Mouse (Mus musculus): ENCODE measurements around the gene Ess2. TPM values are rescaled to one million over a fixed set of nuclear protein-coding genes. Genes with fewer than 3 reads are reported as not detected.
A peak's percentile ranks its signal among the peaks of the same experiment; 100 is the strongest.
"Not testable (repeated sequence)": the region's sequence is repeated elsewhere in the genome, so short reads cannot be mapped to it uniquely, and the experiment has no call there.

The Ess2 gene
- total RNA-seq (2021) = 10 to 100 TPM; 16.2 to 20.2 TPM
- long read RNA-seq, experiment 1, transcript Ess2-201 (10 exons, 2,821 nt) = major isoform, 26 of 31 reads
- long read RNA-seq, experiment 1, partial matches to known transcripts = 1 of 31 reads
- long read RNA-seq, experiment 1, other reads (novel, unspliced or antisense) = 3 of 31 reads
- long read RNA-seq, experiment 2, transcript Ess2-205 (10 exons, 2,785 nt) = minor isoform, 6 of 34 reads
- long read RNA-seq, experiment 2, transcript Ess2-201 (10 exons, 2,821 nt) = major isoform, 18 of 34 reads
- long read RNA-seq, experiment 2, partial matches to known transcripts = 2 of 34 reads
- long read RNA-seq, experiment 2, other reads (novel, unspliced or antisense) = 8 of 34 reads

DNA sequence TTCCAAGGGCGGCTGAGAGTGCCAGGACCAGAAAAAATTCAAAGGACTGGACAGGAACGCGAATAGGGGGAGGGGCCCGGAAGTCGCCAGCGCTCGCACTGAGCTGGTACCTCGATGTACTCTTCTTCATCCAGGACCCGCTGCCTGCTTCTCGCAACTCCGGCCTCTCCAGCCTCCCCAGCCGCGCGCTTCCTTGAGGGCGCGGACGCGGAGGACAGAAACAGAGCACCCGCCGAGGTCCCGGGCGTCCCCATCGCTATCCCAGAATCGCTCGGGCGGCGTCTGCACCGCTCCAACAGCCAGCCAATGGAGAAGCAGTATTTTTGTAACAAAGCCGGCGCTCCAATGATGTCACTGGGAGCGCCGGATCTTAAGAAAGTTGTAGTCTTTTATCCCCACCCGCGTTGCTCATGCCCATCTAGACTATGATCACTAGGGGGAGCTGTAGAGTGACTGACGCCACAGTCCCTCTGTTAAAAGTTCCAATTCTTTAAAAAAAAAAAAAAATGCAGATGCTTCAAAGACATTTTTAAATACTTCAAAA is at the start of gene Ess2:
Gene Ess2 (minus strand): TSS at position 297 of the 544 bp plus-strand sequence.
- DNase-seq (ENCODE audit: low spot score in 2 of 2) = peak; percentile 62 to 86

DNA sequence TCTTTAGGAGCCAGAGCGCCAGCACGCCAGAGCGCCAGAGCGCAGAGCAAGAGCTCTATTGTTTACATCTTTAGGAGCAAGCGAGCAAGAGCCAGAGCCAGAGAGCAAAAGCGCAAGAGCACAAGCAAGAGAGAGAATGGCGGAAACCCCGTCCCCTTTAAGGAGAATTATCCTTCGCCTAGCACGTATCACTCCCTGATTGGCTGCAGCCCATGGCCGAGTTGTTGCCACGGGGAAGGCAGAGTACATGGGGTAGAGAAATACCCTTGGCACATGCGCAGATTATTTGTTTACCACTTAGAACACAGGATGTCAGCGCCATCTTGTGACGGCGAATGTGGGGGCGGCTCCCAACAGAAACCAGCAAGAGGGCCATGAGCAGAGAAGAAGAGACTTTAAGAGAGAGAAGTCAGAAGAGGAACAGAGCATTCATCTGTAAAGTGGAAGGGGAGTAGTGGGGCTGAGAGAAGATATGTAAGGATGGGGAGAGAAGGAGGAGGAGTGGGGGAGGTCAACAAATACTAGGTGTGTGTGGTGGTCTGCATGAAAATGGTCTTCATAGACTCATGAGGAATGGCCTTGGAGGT is 45.0 kb upstream of the Ess2 start:
- not testable (repeated sequence) for DNase-seq (ENCODE audit: low spot score in 2 of 2)

DNA sequence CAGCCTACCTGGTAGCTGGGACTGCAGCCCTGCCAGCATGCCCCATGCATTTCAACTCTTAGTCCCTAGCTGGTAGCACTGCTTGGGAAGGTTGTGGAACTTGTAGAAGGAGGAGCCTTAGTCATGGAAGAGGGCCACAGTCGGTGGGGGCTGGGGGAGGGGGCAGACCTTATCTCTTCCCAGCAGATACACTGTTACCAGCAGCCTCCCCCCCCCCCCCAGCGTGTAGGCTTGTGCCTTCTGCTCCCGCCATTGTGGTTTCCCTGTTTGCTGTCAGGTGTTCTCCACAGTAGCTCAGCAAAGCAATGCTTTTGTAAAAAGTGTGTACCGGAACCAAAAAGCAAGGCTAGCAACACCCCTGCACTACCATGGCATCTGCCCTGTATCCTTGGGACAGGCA is 40.5 kb upstream of the Ess2 start:
- DNase-seq (ENCODE audit: low spot score in 2 of 2) = no peak

DNA sequence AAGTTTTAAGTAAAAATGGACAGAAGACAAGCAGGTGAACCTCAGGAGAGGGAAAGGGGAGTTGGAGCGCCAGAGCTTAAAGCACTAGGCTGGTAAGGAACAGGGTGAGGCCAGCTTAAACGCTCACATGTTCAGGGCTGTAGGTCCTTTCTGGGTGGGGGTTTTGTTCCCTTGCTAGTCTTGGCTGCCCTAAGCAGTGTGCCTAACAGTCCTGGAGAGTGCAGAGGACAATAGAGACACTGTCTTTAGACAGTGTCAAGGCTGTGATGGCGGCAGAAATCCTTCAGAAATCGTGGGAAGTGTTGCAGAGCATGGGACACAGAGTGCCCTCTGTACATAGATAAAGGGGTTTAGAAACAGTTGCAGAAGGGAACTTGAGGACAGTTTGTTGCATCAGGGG is 38.9 kb upstream of the Ess2 start:
- DNase-seq (ENCODE audit: low spot score in 2 of 2) = no peak

DNA sequence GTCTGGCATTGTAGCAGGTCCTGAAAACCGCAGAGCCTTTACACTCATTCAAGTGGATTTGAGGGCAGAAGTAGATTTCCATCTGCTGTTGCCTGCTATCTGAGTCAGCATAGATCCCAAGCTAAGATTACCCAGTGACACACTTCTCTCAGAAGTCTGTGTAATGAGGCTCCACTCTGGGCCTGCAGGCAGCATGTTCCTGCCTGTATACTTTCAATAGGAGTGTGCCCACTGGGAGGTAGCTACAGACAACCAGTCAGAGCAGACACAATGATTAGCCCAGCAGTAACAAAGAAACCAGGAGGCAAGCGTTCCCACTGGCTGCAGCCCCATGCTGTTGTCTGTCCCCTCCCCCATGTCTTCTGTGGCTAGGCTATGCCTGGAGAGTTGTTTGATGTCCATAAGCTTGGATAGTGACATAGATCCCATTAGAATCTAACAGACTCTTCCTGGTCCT is 38.3 kb upstream of the Ess2 start:
- no peak for DNase-seq (ENCODE audit: low spot score in 2 of 2)

DNA sequence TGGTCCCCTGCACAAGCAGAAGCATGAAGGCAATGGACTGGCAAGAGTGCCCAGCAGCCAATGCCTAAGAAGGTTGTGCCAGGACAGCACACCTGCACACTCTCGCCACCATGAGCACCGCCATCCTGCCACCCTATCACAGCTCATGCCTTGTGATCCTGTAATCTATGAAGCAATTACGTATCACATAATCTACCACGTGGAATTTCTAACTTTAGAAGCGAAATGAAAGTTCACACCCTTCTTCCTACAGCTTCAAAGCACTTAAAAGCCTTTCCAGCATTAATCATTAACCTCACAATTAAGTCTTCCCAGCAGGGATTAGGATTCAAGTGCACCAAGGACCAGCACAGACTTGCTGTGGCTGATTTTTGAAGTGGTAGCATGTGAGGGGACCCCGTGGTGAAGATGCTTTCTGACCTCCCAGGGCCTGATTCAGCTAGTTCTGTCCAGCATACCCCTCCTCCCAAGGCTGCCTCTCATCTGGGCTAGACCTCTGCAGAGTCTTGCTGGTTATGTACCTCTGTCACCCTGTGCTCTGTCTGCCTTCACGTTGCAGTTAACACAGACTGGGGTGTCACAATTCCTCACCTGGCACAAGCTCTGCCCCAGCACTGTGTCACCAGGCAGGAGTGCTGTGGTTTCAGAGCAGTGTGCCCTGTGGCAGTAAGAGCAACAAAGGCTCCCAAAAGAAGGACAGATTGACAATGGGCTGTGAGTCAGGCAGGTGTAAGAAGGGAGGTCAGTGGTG is 34.1 kb upstream of the Ess2 start:
- DNase-seq (ENCODE audit: low spot score in 2 of 2) = no peak

DNA sequence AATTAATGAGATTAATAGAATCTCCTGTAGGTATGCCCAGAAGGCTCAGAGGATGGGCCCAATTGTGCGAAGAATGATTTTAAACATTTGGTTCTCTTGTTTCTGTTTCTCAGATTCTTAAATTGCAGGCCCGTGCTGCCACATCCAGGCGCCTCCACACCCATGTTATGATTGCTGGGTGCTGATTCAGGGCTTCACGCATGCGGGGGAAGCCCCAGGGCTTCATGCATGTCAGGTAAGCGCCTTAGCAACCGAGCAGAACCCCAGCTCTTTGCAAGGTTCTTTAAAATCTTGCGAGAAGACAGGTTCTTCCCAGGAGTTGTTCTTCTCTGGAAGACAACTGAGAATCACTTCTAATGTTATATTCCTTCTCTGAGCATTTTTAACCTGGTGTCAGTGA is 32.3 kb upstream of the Ess2 start:
- DNase-seq (ENCODE audit: low spot score in 2 of 2) = no peak

DNA sequence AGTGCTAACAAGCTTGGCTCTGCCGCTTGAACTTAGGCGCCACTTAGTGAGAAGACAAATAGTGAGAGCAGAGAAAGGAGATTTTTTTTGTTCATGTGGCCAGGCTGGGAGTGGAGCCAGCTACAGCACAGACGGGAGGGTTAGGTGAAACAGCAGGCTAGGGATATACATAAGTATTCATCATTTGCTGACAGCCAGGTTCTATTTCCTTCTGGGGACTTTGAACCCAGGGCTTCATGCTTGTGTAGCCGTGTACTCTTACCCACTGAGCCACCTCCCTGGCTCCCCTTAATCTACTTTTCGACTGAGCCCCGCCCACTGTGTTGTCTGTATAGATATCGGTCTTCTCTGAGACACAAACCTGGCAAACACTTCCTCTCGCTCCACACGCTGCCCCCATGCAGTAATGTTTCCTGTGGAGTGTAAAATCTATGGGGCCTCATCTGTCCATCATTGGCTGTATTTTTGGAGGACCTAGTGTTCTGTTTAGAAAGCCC is 28.2 kb upstream of the Ess2 start:
- no peak for DNase-seq (ENCODE audit: low spot score in 2 of 2)

DNA sequence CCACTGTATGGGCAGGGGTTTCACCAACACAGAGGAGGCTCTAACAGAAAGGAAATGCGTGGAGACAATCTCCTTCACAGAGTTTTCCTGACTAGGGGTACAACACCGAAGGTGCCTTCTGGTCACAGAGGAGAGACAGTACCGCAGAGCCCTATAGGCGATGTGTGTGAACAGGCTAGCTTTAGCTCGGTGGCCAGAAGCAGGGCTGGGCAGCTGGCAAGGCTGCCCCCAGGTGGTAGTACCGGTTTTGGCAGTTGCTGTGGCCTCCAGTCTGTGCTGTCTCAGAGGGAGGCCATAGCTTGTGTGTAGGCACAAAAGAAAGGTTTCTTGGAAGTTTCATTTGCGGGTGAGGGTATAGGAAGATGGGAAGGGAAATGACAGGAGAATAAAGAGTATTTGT is 27.7 kb upstream of the Ess2 start:
- peak in 1 of 2 experiments; percentile 30 for DNase-seq (ENCODE audit: low spot score in 2 of 2)

DNA sequence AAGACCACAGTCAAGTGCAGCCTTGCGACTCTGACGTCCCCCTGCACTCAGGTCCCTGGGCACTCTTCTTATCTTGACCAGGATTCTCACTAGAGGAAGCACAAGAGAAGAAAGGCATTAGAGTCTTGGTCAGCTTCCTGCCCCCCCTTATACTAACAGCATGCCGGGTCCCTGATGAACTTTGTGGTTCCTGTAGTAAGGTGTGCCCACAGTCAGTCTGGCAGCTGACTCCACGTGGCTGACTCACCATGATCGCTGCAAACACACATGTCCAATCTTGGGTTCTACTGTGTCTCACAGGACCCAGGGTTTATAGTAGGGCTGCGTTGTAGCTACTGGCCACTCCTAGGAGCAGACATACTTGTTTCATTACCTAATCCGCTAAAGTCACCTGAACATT is 27.0 kb upstream of the Ess2 start:
- no peak for DNase-seq (ENCODE audit: low spot score in 2 of 2)

DNA sequence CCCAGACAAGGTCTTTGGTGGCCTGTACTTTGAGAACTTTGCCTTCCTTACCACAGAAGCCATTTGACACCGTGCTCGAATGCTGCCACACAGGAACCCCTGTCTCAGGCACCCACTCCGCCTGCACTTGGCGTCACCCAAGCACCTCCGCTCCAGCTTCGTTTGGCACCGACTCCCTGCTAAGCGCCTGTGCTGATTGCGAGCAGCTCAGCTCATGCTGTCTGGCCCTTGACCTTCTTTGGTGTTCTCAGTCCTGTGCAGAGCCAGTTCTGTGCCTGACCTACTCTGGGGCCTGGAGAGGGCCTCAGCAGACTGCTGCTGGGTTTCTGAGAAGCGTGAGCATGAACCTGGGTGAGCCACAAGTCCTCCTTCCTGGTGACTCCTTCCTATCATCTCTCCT is 25.6 kb upstream of the Ess2 start:
- DNase-seq (ENCODE audit: low spot score in 2 of 2) = no peak

DNA sequence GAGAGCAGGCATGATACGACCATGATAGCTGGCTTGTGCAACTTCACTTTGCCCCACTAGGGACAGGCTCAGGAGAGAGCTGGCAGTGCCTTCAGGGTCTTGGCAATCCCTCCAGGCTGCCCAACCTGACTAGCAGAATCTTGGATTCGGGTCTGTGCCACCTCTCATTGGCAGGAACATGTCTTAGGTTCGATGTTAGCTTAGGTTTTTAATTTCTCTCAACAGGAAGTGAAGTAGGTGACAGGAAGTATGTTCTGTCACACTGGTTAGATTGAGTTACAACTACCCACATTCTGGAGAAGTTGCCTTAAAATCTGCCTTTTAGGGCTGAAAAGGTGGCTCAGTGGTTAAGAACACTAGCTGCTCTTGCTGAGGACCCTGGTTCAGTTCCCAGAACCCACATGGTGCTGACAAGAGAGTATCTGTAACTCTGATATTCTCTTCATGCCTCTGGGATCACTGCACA is 23.3 kb upstream of the Ess2 start:
- no peak for DNase-seq (ENCODE audit: low spot score in 2 of 2)

DNA sequence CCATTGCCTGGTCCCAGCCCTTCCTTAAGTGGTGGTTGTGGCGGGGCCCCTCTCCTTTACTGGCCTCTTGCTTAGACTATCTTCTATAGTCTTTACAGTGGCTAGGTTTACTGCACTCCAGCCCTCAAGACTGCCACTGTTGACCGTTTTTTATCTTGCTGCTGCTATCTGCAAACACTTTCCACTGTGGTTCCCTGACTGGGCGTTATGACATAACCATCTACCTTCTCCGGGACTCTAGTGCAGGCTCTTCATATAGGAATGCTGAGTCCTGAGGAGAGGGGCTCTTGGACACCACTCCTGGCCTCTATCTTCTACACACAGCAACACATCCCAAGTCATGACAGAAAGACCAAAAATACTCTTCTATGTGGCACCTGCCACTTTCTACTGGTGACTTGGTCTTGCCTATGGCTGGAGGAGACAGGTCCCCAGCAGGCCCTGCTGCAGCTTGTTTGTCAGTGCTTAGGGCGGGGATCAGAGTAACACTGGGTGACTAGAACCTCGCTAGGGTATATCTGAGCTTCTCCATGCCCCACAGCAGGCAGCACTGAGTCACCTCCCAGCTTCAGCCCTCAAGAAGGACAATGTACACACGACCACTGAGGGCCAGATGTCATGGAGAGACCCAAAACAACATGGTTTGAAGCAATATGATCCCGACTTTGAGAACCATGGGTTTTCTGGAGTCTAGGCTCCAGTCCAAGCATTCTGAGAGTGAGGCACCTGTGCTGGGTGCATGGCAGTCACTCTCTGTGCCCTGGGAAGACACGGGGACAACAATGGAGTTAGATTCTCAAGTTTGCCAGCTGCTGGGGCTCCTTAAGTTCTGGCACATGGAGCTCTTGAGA is 22.7 kb upstream of the Ess2 start:
- DNase-seq (ENCODE audit: low spot score in 2 of 2) = no peak

DNA sequence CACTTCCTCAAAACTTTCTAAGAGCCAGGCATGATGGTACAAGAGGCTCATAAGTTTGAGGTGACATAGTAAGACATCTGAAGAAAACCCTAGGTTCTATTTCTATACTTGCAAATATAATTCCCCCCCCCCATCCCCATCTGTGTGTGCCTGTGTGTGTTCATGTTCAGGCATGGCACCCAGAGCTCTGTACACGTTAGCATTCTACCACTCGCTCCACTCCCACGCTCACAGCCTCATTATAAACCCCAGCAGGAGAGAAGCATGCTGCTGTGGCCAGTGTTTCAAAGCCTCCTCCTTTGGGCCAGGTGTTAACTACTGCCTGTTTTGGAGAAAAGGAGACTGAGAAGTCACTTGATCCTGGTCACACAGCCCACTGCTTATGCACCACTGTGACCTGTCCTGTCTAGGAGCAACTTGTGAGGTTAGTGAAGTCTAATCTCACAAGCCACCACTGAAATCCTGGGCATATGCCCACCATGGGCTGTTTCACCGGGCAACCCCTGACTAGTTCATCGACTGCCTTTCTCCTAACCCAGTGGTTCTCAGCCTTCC is 20.8 kb upstream of the Ess2 start:
- DNase-seq (ENCODE audit: low spot score in 2 of 2) = no peak

DNA sequence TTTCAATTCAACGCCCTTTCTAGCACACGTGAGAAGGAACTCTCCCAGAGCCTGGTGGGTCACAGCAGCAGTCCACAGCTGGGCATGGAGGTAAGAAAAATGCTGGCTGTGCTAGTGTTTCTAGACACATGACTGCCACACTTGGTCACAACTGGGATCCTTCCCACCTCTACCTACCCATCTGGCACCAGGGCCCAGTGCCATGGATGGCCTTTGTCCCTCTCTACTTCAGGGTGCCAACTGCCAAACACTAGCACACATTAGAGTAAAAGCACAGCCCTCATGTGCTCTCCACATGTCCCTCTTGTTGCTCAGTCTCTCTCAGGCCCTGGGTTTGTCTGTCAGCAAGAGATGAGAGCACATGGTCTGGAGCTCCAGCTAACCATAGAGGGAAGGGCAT is 18.5 kb upstream of the Ess2 start:
- no peak for DNase-seq (ENCODE audit: low spot score in 2 of 2)

DNA sequence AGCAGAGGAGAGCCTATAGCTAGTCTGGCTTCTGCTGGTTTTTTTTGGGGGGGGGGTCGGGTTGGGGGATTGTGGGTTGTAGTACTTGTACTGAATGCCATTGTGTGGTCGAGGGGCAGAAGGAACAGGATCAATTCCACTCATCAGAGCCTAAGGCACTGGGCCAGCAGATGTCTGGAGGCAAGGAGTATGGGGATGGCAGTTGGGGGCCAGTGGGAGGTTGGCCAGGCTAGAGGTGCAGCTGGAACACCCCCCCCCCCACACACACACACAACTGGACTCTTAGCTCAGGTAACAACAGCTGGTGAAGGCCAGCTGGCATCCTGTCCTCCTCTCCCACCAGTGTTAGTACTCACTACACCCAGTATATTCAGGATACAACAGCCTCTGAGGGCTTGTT is 18.1 kb upstream of the Ess2 start:
- DNase-seq (ENCODE audit: low spot score in 2 of 2) = no peak

DNA sequence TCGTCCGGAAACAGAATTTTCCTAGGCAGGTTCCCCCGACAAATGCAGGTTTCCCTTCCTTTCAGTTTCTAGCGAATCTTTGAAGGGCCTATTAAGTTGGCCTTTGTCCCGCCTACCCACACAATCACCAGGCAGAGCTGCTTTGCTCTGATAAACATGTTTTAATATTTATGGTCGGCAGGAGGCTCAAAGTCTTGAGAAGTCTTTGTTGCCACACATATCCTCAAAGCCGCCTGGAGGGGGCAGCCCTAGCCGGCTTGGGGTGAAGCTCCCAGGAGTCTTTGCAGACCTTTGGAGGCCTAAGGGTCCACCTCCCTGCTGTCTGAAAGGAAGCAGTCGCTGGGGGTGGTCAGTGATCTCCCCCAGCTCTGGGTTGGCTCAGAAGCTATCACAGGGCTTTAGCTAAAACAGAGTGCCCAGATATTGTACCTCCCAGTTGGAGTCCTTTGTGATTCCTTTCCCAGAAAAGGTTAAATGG is 17.5 kb upstream of the Ess2 start:
- DNase-seq (ENCODE audit: low spot score in 2 of 2) = peak; percentile 42 to 67

DNA sequence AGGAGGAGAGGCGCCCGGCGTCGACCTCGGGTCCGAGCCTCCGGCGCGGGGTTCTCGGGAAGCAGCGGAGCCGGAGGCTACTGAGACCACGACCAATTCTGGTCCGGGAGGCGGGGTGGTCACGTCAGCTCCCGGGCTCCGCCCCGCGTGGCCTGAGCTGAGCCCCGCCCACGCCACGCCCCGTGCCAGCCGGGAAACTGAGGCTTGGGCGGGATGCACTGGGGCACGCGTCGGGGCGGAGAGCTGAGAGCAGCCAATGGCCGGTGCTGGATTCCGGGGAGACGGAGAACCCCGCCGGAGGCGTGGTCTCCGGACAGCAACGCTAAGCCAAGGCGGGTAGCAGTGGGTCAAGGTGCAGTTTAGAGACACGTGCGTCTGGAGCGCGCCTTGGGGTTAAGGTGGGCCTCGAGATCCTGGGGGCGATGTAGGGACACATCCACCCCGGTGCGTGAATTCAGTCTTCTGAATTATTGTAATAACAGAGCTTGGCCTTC is 17.0 kb upstream of the Ess2 start, which contains the start of gene Slc25a1:
Gene Slc25a1 (minus strand): TSS at position 133 of the 494 bp plus-strand sequence.
- peak; percentile 41 to 70 for DNase-seq (ENCODE audit: low spot score in 2 of 2)

DNA sequence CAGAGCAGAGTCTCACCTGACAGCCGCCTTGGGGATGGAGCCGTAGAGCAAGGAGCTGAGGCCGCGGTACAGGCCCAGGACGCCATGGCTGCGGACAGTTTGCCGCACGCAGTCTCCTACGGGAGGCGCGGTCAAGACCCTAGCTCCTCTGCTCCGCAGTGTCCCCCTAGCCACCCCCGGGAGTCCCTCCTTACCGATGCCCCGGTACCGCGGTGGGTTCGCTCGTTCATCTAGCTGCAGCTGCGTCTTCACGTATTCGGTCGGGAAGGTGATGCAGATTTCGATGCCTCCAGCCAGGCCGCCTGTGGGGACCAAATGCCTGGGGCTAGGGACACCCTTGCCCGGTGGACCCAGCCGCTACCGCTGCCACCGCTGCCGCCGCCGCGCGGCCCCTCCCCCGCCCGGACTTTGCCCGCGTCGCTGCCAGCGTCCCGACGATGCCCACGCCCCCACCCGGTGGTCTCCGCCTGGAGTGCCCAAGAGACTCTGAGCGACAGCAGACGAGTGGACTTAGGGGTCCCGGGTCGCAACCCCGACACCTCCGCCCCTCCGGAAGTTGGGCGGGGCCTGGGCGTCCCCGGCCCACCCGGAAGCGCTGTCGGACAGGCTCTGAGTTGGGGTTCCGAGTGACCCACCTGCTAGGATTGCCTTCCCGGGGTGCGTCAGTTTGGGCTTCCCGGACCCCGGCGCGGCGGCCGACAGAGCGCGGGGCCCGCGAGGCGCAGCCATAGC is 16.4 kb upstream of the Ess2 start:
- peak in 1 of 2 experiments; percentile 30 for DNase-seq (ENCODE audit: low spot score in 2 of 2)

Measured in gastrocnemius, postnatal 4 days (tissue).